Mouse (Mus musculus) layer of hippocampus, postnatal 14 days (tissue): ENCODE results near the gene Rnf207. TPM values are rescaled to one million over a fixed set of nuclear protein-coding genes. Genes with fewer than 3 reads are reported as not detected.

Source experiments
- total RNA-seq, 2 experiments: library from RNA; stranded (reverse); gene quantifications; 2 replicates each; pipeline ENCODE4 v1.2.3; 2021

Rnf207 gene
- total RNA-seq, 2 experiments from 2014 or later = 2.6 to 6.0 TPM

Other genes starting within 250 kb of the Rnf207 start
- gene Plekhg5, start 246.5 kb downstream of the Rnf207 start, total RNA-seq = 100 to 1,000 TPM; 106 to 115 TPM
- 10 to 100 TPM; 17.7 to 25.6 TPM for gene Tnfrsf25, start 203.1 kb downstream of the Rnf207 start, total RNA-seq
- under 1 TPM; 0.57 to 0.94 TPM for gene Espn, start 166.6 kb downstream of the Rnf207 start, total RNA-seq
- gene Hes2, start 160.1 kb downstream of the Rnf207 start, total RNA-seq = not detected
- gene Acot7, start 140.9 kb downstream of the Rnf207 start, total RNA-seq = 100 to 1,000 TPM; 352 to 388 TPM
- 10 to 100 TPM in 1 of 2 experiments, 1 to 10 TPM in 1; 8.9 to 14.4 TPM for gene Gpr153, start 44.8 kb downstream of the Rnf207 start, total RNA-seq
- not detected for gene Hes3, start 27.3 kb downstream of the Rnf207 start, total RNA-seq
- gene Icmt, start 21.8 kb downstream of the Rnf207 start, total RNA-seq = 10 to 100 TPM; 33.8 to 34.6 TPM
- gene Rpl22, start 6.7 kb upstream of the Rnf207 start, total RNA-seq = 100 to 1,000 TPM; 227 to 233 TPM
- gene Chd5, start 19.7 kb upstream of the Rnf207 start, total RNA-seq = 100 to 1,000 TPM; 140 to 154 TPM
- gene Nphp4, start 157.7 kb upstream of the Rnf207 start, total RNA-seq = 10 to 100 TPM; 24.0 to 25.1 TPM
- 100 to 1,000 TPM; 423 to 447 TPM for gene Kcnab2, start 158.9 kb upstream of the Rnf207 start, total RNA-seq